Mouse (Mus musculus) embryonic facial prominence, embryonic 13.5 days (tissue): ENCODE results near the gene Jtb. TPM values are rescaled to one million over a fixed set of nuclear protein-coding genes. Genes with fewer than 3 reads are reported as not detected.
A peak's percentile ranks its signal among the peaks of the same experiment; 100 is the strongest.

ENCODE experiments used
- ATAC-seq: fragments of 200-750 bp; cut with Nextera tagmentation; 2 replicates; pipeline ENCODE4 v1.8.0; 2017; ENCODE audit warnings: low read depth; ENCODE audit not compliant: insufficient number of reproducible peaks, insufficient read depth, low FRiP score, low TSS enrichment
- H3K27ac ChIP-seq: fragments of 300-500 bp; sonication (generic); 2 replicates; pipeline ENCODE4 v1.5.1; 2015; ENCODE audit warnings: moderate library complexity, mild to moderate bottlenecking, inconsistent platforms
- H3K27me3 ChIP-seq: fragments of 300-500 bp; sonication (generic); 2 replicates; pipeline ENCODE4 v1.6.1; 2015; ENCODE audit warnings: mild to moderate bottlenecking, inconsistent platforms
- H3K36me3 ChIP-seq: fragments of 300-500 bp; sonication (generic); 2 replicates; pipeline ENCODE4 v1.6.1; 2015; ENCODE audit warnings: mild to moderate bottlenecking, inconsistent platforms
- H3K4me1 ChIP-seq: fragments of 300-500 bp; sonication (generic); 2 replicates; pipeline ENCODE4 v1.6.1; 2015; ENCODE audit warnings: inconsistent platforms
- H3K4me2 ChIP-seq: fragments of 300-500 bp; sonication (generic); 2 replicates; pipeline ENCODE4 v1.6.1; 2015; ENCODE audit warnings: moderate library complexity, mild to moderate bottlenecking, inconsistent platforms
- H3K4me3 ChIP-seq: fragments of 300-500 bp; sonication (generic); 2 replicates; pipeline ENCODE4 v1.5.1; 2015; ENCODE audit warnings: mild to moderate bottlenecking, inconsistent platforms
- H3K9ac ChIP-seq: fragments of 300-500 bp; sonication (generic); 2 replicates; pipeline ENCODE4 v1.6.1; 2015; ENCODE audit warnings: mild to moderate bottlenecking, inconsistent platforms
- H3K9me3 ChIP-seq: fragments of 300-500 bp; sonication (generic); 2 replicates; pipeline ENCODE4 v1.6.1; 2016; ENCODE audit warnings: inconsistent platforms
- WGBS: fragments of 180-500 bp; shearing (Covaris S2); methylation state at CpG from one replicate; pipeline ENCODE4 v1.1.7; 2015; ENCODE audit warnings: mixed read lengths; 5-methylcytosine and 5-hydroxymethylcytosine counted together
- polyA plus RNA-seq: library from polyadenylated mRNA; unstranded; fragments of >200 nt; fragmentation: Nextera tagmentation; extraction: Ambion mirVana; gene quantifications from 2 replicates; pipeline ENCODE4 v1.2.1, GENCODE M21; 2015

The Jtb gene
- 107 and 113 TPM in 2 replicates for polyA plus RNA-seq

DNA sequence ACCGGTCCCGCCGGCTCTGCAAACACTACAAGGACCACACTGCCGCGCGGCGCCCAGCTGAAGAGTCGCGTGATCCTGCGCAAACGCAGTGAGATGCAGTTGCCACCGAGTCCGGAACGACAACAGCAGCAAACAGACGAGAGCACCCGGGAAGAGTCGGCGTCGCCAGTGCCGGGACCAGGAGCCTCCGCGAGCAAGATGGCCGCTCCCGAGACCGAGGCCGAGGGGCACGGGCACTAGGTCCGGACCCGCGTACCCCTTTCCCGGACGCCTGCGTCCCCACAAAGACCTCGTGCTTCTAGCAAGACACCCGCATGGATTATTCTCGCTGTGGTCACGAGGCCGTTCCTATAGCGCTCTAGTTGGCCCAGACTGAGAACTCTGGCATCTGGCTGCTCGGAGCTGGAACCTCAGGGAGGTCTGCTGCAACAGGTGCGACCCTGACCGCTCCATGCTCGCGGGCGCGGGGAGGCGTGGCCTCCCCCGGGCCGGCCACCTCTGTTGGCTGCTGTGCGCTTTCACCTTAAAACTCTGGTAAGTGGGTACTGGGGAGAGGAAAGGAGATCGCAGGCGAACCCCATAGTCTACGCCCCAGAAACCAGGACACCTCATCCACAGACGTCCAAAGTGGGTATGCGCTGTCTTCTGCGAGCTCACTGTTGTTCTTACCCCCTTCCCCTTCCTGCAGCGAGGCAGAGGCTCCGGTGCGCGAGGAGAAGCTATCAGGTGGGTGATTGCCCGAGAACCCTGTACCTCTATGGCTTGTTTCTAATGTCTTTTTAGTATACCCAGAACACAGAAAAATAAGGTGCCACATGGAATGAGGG, at the start of gene Jtb:
Gene Jtb (plus strand): TSS at position 91 of the 827 bp plus-strand sequence.
- Histone ChIP-seq H3K9me3 (no peaks in the 10 kb centered on the region), H3K9ac (peak within 1 kb of the TSS; percentile 89), H3K4me3 (peak within 1 kb of the TSS; percentile 87), H3K4me1 (peaks cover 8% of the 10 kb centered on the region), H3K27ac (peak within 1 kb of the TSS; percentile 88), H3K27me3 (no peaks in the 10 kb centered on the region), H3K4me2 (peak within 1 kb of the TSS; percentile 81), H3K36me3 (peaks cover 35% of the 10 kb centered on the region)
- under 1% methylated on average over 61 of the region's 61 CpGs for WGBS
- peak; percentile 94 for ATAC-seq

DNA sequence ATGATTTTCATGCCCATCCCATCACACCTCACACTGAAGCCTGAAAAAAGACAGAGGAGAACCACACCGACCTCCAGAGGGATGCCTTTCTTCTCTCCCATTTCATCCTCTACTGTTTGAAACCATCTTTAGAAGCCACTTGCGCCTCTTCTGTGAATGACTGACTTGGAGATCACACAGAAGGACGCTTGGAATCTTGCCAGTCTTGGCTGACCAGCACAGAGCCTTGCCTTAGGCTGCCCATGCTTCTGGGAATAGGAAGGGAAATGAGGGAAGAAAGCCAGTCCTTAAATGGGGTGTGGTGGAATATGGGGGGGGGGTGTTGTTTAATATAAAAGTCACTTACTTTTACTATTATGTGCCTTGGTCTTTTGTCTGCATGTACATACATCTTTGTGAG, 47.8 kb upstream of the Jtb start:
- no peak for ATAC-seq
- Histone ChIP-seq H3K4me2 (no peak overlapping the region), H3K4me1 (no peaks in the 10 kb centered on the region), H3K9ac (no peak overlapping the region), H3K36me3 (no peaks in the 10 kb centered on the region), H3K9me3 (no peaks in the 10 kb centered on the region), H3K4me3 (no peak overlapping the region), H3K27me3 (no peaks in the 10 kb centered on the region), H3K27ac (no peak overlapping the region)
- WGBS = 80% methylated on average over 3 of the region's 3 CpGs

DNA sequence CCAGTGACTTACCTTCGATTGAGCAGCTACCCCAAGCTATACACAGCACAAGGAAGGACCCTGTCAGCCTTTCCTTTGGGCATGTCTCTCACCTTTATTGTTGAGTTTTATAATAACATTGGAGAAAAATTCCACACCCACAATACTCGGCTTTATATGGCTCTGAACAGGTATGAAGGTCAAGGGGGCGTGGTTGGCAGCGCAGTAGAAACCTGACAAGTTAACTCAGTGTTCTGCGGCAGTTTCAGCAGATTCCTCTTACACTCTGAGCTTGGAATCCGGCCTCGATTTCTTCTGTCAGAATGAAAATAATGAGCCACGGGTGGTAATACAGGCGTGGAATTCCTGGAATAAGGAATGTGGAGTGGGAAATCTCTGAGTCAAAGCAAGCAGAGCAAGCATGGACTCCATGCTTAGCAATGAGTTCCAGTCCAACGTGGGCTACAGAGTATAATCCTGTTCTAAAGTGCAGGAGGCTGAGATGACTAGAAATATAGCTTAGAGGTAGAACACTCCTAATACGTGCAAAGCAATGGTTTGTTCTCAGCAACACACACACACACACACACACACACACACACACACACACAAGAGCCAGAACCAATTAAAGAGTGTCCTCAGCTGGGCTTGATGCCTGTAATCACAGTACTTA, 40.4 kb upstream of the Jtb start:
- Histone ChIP-seq H3K9ac (no peak overlapping the region), H3K27ac (no peak overlapping the region), H3K4me3 (no peak overlapping the region), H3K4me1 (no peaks in the 10 kb centered on the region), H3K36me3 (no peaks in the 10 kb centered on the region), H3K4me2 (no peak overlapping the region), H3K9me3 (no peaks in the 10 kb centered on the region), H3K27me3 (no peaks in the 10 kb centered on the region)
- 74% methylated on average over 11 of the region's 11 CpGs for WGBS
- no peak for ATAC-seq

DNA sequence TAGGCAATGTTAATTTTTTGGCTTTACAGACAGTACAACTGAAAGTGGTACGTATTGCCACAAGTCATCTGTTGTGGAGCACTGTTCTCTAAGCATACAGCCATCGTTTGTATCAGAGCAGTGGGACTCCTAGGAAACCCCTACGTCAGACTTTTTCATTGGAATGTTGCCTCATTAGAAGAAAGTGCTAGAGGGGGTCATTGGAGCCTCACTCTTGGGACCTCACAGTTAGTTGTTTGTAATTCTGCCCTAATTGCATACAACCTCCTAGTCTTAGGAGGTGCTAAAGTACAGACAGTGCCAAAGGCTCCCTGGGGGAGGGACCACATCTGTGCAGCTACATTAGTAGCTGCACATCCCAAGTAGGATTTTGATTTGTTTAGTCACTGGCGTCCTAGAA, 36.6 kb upstream of the Jtb start:
- Histone ChIP-seq H3K4me1 (no peaks in the 10 kb centered on the region), H3K4me2 (no peak overlapping the region), H3K27ac (no peak overlapping the region), H3K4me3 (no peak overlapping the region), H3K9me3 (no peaks in the 10 kb centered on the region), H3K36me3 (no peaks in the 10 kb centered on the region), H3K9ac (no peak overlapping the region), H3K27me3 (no peaks in the 10 kb centered on the region)
- no peak for ATAC-seq
- 47% methylated on average over 4 of the region's 4 CpGs for WGBS

DNA sequence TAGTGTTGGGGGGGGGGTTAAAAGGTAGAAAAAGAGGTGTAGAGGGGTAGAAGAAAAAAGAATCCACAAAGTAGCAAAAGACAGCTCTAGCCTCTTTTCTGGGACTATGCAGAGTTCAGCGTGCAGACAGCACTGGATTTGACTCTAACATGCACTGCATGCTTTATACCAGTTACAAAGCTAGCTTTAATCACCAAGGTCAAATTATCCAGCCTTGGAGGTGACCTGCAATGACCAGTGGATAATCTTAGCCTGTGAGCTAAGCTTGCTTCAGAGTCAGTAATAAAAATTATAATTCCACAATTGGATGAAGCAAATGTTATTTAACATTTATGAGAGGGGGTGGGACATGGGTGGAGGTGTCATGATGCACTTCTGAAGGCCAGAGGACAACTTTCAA, 35.8 kb upstream of the Jtb start:
- H3K36me3 ChIP-seq = no peaks in the 10 kb centered on the region
- H3K27ac ChIP-seq = no peak overlapping the region
- no peak overlapping the region for H3K4me2 ChIP-seq
- no peaks in the 10 kb centered on the region for H3K27me3 ChIP-seq
- WGBS = 74% methylated on average over 1 of the region's 1 CpGs
- H3K9ac ChIP-seq = no peak overlapping the region
- H3K4me1 ChIP-seq = no peaks in the 10 kb centered on the region
- ATAC-seq = no peak
- no peaks in the 10 kb centered on the region for H3K9me3 ChIP-seq
- H3K4me3 ChIP-seq = no peak overlapping the region

DNA sequence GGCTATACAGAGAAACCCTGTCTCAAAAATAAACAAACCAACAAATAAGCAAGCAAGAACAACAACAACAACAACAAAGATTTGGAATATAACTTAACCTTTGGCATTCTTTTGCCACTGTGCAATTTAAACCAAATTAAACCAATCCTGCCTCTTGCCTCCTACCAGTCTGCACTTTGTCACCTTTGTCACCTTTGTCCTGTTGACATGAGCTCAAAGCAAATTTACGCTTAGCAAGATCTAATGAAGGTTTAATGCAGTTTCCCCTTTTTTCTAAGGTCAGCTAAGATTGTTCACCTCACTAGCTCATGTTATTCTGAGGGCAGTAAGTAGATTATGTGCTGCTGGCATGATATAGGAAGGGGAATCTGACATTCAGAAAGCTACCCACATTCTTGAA, 33.8 kb upstream of the Jtb start:
- no peak overlapping the region for H3K27ac ChIP-seq
- no peaks in the 10 kb centered on the region for H3K4me1 ChIP-seq
- H3K9me3 ChIP-seq = no peaks in the 10 kb centered on the region
- ATAC-seq = no peak
- no peaks in the 10 kb centered on the region for H3K36me3 ChIP-seq
- H3K4me2 ChIP-seq = no peak overlapping the region
- H3K27me3 ChIP-seq = no peaks in the 10 kb centered on the region
- 80% methylated on average over 1 of the region's 1 CpGs for WGBS
- H3K9ac ChIP-seq = no peak overlapping the region
- H3K4me3 ChIP-seq = no peak overlapping the region

DNA sequence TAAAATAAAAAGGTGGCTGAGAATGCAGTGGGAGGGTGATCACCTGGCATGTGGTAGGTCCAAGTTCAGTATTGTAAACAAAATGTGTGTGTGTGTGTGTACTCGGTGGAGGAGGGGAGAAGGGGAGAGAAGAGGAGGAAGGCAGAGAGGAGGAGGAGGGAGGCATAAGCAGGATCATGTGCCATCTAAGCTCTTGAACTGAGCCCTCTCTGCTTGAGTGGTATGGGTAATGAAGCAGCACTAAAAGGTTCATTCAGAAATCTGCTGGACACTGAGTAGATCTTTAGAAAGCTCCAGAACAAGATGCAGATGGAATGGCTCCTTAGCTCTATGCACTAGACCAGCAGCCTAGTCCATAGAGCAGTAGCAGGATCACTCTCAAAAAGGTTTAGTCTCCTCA, 28.5 kb upstream of the Jtb start:
- H3K9me3 ChIP-seq = no peaks in the 10 kb centered on the region
- no peaks in the 10 kb centered on the region for H3K4me1 ChIP-seq
- no peak overlapping the region for H3K4me2 ChIP-seq
- H3K9ac ChIP-seq = no peak overlapping the region
- no peak overlapping the region for H3K4me3 ChIP-seq
- H3K27me3 ChIP-seq = no peaks in the 10 kb centered on the region
- no peak overlapping the region for H3K27ac ChIP-seq
- H3K36me3 ChIP-seq = peaks cover 4% of the 10 kb centered on the region
- 83% methylated on average over 1 of the region's 1 CpGs for WGBS
- no peak for ATAC-seq

DNA sequence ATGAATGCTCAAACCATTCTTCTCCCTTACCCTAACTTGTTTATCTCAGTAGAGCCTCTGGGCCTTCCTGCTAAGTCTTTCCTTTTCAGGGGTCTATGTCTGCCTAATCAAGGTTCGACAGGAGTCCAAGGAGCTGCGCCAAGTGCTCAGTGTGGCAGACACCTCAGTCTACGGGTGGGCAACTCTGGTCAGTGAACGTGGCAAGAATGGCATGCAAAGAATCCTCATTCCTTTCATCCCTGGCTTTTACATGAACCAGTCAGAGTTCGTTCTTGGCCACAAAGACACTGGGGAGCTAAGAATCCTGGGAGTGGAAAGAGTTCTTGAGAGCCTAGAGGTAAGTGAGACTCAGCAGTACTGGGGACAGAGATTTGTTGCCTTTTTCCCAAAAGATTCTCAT, 27.8 kb upstream of the Jtb start:
- H3K4me1 ChIP-seq = no peaks in the 10 kb centered on the region
- no peak for ATAC-seq
- no peak overlapping the region for H3K4me3 ChIP-seq
- no peak overlapping the region for H3K9ac ChIP-seq
- H3K27ac ChIP-seq = no peak overlapping the region
- H3K36me3 ChIP-seq = peaks cover 12% of the 10 kb centered on the region
- no peaks in the 10 kb centered on the region for H3K9me3 ChIP-seq
- no peaks in the 10 kb centered on the region for H3K27me3 ChIP-seq
- 73% methylated on average over 5 of the region's 5 CpGs for WGBS
- H3K4me2 ChIP-seq = no peak overlapping the region

DNA sequence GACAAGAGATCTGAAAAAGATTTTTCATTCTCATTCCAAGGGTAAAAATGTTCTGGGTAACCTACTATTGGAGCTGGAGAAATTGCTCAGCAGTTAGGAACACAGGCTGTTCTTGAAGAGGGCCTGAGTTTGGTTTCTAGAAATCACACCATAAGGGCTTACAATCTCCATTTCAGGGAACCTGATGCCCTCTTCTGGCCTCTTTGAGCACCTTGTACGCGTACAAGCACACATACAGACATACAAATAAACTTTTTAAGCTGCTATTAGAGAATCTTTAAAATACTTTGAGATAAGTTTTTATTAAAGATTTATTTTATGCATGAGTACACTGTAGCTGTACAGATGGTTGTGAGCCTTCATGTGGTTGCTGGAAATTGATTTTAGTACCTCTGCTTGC, 26.8 kb upstream of the Jtb start:
- H3K27ac ChIP-seq = no peak overlapping the region
- H3K4me2 ChIP-seq = no peak overlapping the region
- no peak overlapping the region for H3K4me3 ChIP-seq
- H3K9ac ChIP-seq = no peak overlapping the region
- ATAC-seq = no peak
- H3K36me3 ChIP-seq = peaks cover 21% of the 10 kb centered on the region
- H3K27me3 ChIP-seq = no peaks in the 10 kb centered on the region
- peaks cover under 1% of the 10 kb centered on the region; the same call in 1 of the 2 replicates for H3K4me1 ChIP-seq
- WGBS = 93% methylated on average over 2 of the region's 2 CpGs
- no peaks in the 10 kb centered on the region for H3K9me3 ChIP-seq

DNA sequence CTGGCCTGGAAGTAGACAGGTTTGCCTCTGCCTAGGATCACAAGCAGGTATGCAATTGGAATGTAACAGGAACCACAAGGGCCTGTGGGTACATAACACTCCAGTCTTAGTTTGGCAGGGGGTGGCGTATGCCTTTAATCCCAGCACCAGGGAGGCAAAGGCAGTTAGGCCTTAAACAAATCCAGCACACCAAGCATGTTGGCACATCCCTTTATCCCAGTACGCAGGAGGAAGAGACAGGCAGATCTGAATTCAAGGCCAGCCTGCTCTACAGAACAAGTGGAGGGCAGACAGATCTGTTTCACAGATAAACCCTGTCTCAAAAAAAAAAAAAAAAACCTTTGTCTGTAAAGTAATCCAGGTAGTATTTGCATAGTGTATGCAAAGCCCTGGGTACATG, 22.7 kb upstream of the Jtb start:
- H3K27me3 ChIP-seq = no peaks in the 10 kb centered on the region
- ATAC-seq = 0 out of 2 replicates have a peak, but pooled peaks have one; percentile 38
- WGBS = 73% methylated on average over 2 of the region's 2 CpGs
- H3K4me1 ChIP-seq = peaks cover 22% of the 10 kb centered on the region
- no peak overlapping the region for H3K4me2 ChIP-seq
- no peaks in the 10 kb centered on the region for H3K9me3 ChIP-seq
- no peak overlapping the region for H3K27ac ChIP-seq
- H3K9ac ChIP-seq = no peak overlapping the region
- H3K4me3 ChIP-seq = no peak overlapping the region
- H3K36me3 ChIP-seq = peaks cover 51% of the 10 kb centered on the region

DNA sequence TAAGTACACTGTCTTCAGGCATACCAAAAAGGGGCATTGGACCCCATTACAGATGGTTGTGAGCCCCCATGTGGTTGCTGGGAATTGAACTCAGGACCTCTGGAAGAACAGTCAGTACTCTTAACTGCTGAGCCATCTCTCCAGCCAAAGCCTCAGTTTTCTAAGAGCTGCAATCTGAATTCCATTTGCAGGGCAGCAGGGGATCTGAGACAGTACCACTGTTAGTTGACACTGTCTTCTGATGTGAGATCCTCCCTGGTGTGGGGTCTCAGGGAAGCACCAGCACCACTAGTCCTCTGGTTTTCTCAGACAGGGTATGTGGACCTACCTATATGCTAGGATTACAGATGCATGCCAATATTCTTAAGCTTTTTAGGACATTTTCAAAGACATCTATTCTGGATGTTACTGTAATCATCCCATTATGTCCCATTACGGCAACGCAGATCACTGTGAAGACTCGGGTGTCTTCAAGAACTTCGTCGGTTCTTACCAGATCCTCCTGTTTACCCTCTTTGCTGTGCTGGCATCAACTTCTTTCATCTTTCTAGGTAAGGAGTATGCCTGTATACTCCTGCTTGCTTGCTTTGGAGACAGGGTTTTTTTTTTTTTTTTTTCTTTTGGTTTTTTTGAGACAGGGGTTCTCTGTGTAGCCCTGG, 21.4 kb upstream of the Jtb start:
- Histone ChIP-seq H3K4me2 (no peak overlapping the region), H3K9ac (0 out of 2 replicates have a peak overlapping the region, but pooled peaks have one; percentile 8), H3K4me1 (peaks cover 29% of the 10 kb centered on the region), H3K9me3 (no peaks in the 10 kb centered on the region), H3K27me3 (no peaks in the 10 kb centered on the region), H3K27ac (no peak overlapping the region), H3K4me3 (no peak overlapping the region), H3K36me3 (peaks cover 51% of the 10 kb centered on the region)
- WGBS = 92% methylated on average over 5 of the region's 5 CpGs
- ATAC-seq = no peak
